Mouse (Mus musculus): ENCODE data around the gene Nxf2. TPM values are rescaled to one million over a fixed set of nuclear protein-coding genes. Genes with fewer than 3 reads are reported as not detected.
"Not testable (repeated sequence)": the region's sequence is repeated elsewhere in the genome, so short reads cannot be mapped to it uniquely, and the experiment has no call there.

Nxf2 gene
- total RNA-seq (2015) (1.7 and 2.2 TPM in 2 replicates), total RNA-seq (2017) (0.54 and 0.98 TPM in 2 replicates)

DNA sequence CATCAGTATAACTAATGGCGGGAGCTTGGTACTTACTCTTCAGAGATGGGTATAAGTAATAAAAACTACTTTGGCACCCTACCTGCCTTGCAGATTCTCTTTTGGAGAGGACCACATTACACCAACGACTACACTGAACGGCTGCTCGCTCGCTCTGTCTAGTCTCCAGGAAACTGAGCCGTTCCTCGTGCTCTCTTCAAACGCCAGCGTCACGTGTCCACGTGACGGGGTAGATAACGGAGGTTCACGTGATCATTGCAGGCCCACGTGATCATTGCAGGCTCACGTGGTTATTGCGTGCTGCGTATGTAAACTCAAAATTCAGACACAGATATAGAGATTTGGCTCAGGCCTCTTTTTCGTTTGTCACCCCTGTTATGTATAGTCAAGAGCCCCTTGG lies at the start of gene Nxf2:
Nxf2 (minus strand) TSS at position 209 of the 400 bp plus-strand sequence.
- no peak for ATAC-seq (replicated peaks; ENCODE audit: poor library complexity)

DNA sequence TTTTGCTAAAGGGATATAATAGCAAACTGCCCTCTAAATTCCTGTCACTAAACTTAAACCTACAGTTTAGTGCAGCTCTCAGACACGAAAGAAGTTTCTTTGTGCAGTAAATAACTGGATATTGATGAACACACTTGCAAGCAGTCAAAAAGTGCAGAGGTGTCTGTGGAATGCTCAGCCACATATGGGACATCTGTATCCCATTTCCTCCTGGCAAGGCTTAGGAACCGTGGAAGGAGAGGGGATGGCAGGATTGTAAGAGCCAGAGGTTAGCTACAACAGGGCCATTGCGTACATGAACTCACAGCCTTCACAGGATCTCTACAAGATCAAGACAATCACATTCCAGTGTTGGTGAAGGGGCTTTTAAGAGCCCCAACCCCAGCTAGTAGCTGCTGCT lies 46.8 kb upstream of the Nxf2 start:
- ATAC-seq (replicated peaks; ENCODE audit: poor library complexity), result no peak

DNA sequence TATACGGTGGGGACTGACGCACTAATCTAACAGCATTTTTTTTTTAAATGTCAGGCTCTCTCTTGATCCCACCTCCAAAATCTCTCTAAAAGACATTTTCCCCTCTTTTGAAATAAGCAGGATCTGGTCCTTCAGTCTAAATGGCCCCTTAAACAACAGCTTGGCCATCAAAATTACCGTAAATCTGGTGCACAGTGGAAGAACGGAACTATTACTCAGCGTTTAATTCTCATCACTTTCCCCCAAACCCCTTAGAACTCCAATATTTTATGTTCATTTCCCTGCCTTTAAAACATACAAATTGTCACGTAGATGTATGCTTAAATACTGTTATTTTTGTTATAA lies 44.9 kb upstream of the Nxf2 start:
- ATAC-seq (replicated peaks; ENCODE audit: poor library complexity), result peak; percentile 18

DNA sequence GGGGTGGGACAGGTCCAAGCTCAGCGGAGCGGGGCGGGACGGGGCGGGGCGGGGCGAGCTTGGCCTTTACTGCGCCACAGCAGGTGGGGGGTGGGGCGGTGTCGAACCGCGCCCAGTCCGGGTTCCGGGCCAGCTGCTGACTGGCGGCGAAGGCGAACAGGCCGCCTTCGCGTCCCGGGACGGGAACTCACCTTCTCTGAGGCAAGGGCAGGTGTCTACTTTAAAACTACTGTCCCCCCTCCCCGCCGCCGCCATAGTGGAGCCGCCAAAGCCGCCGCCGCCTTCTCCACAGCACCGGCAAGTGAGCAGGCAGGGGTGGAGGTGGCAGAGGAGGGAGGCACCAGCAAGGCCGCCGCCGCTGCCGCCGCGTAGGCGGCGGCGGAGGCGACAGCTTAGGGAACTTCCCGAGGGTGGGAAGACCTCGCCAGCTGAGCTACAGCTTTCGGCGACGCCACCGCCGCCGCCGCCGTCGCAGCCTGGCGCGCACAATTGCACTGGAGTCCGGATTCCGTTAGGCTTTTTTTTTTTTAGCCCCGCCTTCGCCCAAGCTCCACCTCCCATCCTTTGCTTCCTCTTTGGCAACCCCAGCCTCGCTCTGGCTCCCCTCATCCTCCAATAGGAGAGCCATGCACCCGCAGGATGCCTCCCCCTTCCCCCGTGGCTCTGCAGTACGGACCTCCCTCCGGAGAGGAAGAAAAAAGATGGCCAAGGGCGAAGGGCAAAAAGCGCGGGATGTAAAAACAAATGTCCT lies 44.3 kb upstream of the Nxf2 start, which contains the start of gene Zmat1:
Zmat1 (minus strand) TSS at position 490 of the 751 bp plus-strand sequence.
- peak; percentile 100 for ATAC-seq (replicated peaks; ENCODE audit: poor library complexity)

DNA sequence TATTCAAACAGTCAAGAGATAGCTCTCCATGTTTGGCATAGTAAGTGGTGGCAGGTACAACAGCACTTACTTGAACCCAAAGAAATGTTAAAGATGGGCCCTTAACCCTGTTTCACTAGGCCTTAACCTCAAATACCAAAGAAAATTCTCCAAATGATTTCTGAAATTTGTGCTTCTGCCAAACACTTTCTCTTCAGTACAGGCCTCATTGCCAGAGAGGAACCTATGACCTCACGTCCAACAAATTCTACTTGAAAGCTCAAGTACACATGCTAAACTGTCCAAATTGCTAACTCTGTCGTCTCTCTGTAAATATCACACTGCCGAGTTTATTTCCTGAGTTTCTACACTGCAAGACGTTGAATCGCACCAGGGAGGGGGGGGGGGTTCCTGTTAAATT lies 43.5 kb upstream of the Nxf2 start:
- no peak for ATAC-seq (replicated peaks; ENCODE audit: poor library complexity)

DNA sequence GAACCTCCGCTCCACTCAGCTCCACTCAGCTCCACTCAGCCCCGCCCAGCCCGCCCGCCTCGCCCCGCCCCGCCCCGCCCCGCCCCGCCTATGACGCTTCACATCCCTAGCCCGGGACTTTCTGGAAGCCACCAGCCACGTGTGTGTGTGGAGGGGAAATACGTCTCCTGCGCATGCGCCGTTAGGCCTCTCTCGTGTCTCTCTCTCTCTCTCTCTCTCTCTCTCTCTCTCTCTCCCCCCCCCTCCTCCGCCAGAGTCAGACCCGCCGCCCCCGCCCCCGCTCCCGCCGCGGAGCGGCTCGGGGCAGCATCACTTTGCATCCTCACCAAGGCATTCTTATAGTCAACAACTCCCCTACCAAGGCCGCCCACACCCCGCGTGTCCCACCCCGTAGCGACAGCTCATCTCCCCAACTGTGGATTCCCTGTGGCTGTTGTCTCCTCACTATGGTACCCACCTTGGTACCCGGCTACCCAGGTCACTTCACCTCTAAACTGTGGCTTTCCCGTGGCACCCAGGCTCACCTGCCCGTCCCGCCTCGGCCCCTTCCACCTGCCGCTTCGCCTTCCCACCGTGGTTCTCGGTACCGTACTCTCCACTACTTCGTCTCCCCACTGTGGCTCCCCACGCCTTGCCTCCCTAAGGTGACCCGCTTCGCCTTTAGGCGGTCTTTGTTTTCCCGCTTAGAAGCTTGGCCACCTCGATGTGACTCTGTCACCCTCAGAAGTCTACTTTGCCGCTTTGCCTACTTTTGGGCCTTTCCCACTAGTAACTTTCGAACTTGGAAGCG lies 1.1 kb downstream of the Nxf2 start:
- peak; percentile 98 for ATAC-seq (replicated peaks; ENCODE audit: poor library complexity)

DNA sequence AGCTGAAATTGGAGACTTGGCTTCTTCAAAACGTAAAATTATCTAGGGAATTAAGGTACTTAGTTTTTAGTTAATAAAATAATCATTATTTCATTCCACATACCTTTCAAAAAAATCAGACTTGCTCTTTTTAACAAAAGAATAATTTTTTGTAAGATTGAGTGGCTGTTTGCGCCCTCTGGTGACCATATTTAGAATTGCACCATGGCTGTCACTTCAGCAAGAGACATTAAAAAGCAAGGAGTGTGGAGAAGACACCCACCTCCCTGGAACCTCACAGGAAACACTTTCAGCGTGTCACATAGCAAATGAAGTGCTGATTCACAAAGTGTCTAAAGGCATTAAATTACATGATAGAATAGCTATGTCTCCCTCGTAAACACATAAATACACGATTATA lies 34.2 kb downstream of the Nxf2 start:
- ATAC-seq (replicated peaks; ENCODE audit: poor library complexity), result peak; percentile 74

DNA sequence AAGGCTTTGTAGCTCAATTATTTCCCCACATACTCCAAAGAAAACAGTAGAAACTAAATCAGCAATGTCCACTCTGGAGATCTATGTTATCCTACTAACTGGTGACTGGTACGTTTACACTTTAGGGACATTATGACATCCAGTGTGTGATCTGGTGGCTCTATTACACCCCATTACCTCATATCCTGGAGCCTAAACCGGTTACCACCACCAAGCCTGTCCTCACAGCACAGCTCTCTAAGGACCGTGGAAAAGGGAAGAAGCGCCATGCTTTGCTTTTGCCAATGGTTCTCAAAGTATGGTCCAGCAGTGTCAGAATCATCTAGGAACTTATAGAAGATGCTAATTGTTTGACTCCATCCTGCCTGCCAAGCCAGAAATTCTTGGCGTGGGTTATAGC lies 34.6 kb downstream of the Nxf2 start:
- peak; percentile 69 for ATAC-seq (replicated peaks; ENCODE audit: poor library complexity)

DNA sequence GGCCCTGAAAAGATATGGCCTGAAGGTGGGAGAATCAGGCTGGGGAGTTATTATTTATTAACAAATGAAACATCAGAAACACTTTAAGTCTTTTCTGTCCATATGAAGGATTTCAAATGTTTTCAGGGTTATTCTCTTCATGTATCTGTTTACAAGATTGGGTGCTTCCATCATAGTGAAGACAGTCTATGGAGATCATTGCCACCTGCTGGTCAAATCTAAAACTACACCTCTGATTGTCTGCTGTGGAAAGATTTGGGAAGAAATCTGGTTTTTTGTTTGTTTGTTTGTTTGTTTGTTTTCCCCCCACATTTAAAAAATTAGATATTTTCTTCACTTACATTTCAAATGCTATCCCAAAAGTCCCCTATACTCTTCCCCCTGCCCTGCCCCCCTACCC lies 39.5 kb downstream of the Nxf2 start:
- peak; percentile 58; the same call in 1 of the 2 replicates for ATAC-seq (replicated peaks; ENCODE audit: poor library complexity)

DNA sequence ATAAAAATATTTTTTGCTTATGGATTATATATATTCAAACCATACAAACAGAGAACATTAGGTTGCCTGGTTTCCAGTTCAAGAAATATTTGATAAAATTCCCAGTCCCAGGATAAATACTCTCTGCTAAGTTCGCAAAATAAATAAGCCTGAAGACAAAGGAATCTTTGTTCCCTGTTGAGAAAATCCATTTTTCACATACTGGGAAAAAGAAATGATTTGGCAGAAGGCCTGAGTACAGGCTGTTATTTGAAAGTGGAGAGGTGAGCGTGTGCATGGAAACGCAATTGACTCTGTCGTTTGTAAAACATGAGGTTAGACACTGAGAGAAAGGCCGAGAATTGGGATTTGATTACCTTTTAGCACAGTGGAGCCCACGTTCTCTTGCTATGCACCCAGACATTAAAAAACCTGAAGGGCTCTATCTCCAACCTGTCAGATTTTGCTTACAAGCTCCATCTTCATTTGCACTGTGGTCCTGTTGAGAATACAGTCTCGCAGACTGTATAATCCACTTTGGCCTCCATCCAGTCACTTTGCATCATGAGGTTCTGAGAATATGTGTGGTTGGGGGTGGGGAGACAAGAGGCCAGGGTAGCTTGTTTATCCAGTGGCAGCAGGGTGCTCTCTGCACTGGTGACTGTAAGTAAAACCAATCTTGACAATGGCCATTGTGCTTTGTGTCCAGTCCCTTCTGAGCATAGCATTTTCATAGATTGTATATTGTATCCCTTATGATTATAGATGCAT lies 40.7 kb downstream of the Nxf2 start:
- ATAC-seq (replicated peaks; ENCODE audit: poor library complexity), result no peak

DNA sequence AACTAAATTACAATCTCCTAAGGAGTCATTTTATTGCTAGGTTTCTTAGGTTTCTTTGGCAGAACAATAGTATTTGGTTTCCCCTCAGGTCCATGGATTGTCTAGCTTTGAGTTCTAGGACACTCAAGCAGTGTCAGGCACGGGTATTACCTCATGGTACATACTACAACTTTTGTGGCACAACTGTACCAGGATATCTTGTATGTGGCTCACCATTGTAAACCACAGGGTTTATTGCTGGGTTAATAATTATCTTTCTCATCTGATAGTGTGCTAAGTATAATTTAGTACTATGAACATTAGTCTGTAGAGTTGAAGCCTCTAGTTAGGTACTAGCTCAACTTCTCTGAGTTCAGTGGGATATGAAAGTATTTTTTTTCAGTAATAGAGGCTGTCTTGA lies 45.3 kb downstream of the Nxf2 start:
- ATAC-seq (replicated peaks; ENCODE audit: poor library complexity), result no peak

DNA sequence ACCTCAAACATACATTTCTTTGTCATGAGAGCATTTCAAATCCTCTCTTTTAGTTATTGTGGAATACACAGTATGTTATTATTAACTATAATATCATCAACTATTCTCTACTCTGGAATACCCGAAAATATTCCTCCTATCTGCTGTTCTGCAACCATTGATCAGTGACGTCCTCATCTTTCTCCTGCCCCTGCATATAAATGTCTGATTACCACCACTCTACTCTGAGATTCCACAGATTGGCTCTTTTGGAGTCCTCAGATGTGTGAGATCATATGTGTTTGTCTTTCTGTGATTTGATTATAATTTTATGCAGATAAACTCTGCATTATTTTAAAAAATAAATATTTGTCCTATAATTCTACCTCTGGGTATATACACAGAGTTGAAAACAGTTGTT lies 48.8 kb downstream of the Nxf2 start:
- no peak for ATAC-seq (replicated peaks; ENCODE audit: poor library complexity)

DNA sequence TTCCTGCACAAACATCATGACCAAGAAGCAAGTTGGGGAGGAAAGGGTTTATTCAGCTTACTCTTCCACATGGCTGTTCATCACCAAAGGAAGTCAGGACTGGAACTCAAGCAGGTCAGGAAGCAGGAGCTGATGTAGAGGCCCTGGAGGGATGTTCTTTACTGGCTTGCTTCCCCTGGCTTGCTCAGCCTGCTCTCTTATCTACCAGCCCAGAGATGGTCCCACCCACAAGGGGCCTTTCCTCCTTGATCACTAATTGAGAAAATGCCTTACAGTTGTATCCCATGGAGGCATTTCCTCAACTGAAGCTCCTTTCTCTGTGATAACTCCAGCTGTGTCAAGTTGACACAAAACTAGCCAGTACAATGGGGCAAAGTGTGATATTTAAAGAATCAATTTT lies 49.2 kb downstream of the Nxf2 start:
- not testable (repeated sequence) for ATAC-seq (replicated peaks; ENCODE audit: poor library complexity)

DNA sequence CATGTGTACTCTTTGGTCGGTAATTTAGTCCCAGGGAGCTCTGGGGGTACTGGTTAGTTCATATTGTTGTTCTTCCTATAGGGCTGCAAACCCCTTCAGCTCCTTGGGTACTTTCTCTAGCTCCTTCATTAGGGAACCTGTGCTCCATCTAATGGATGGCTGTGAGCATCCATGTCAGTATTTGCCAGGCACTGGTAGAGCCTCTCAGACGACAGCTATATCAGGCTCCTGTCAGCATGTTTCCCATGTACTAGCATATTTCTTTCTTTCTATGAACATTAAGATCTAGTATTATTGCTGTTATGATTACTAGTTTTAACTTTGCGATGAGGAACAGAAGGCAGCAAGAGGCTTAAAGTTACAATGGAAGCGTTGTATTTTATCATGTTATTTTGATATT lies 49.7 kb downstream of the Nxf2 start:
- no peak for ATAC-seq (replicated peaks; ENCODE audit: poor library complexity)

DNA sequence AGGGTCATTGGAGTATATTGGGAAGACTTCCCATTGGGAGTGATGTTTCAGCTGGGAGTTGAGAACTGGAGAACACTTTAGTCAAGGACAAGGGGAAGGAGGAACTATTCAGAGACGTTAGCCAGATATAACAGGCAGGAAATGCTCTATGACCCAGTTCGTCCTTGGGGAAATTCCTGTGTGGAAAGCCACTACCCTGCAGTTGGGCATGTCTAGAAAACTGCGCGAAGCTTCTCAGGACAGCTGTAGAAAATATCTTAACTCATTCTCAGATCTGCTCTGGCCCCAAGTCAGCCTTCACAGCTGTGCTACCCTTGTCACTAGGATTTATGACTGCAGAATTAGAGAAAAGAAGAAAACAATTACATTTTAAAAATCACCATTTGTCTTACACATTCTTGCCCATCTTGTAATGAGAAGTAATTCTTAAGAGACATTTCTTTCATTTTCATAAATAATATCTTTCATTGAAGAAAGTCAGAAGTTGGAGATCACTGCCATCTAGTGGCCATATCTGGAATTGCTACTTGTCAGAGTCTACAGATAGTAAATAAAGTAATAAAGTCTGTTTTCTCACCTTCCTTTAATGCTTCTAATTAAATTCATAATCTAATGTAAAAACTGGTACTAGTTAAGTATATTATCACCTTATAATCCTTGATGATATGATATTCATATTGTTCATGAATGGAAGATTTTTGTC lies 51.2 kb downstream of the Nxf2 start:
- ATAC-seq (replicated peaks; ENCODE audit: poor library complexity), result peak; percentile 65

DNA sequence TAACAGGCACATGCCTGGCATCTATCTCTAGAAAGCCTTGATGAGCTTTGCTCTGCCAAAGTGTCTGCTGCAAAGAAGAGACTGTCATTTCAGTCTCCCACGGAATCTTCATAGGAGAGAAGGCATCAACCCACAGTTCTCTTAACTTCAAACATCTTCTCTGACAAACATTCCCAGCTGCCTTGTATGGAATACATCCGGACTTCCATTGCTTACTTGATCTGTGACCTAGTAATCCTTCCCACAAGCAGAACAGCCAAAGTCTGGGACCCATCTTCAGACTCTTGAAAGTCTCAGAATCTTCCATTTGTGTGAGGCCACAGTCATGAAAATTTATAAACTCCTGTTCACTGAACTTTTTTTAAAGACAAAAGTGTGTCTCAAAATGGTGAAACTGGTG lies 51.7 kb downstream of the Nxf2 start:
- no peak for ATAC-seq (replicated peaks; ENCODE audit: poor library complexity)

DNA sequence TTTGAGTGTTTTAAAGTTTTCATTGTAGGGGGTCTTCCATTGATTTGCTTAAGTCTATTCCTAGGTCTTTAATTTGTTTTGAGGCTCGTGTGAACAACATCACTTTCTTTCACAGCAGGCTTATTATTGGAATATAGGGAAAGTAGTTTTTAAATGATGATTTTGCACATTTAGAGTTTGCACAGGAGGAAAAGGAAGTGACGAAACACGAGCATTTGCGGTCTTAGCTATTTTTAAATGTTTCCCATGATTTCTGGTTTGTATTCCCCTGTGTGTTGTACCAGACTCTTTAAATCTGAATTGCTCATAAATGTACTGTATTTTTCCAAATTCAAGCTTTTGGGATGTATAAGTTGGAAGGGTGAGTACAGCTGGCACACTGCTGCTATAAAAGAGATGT lies 54.2 kb downstream of the Nxf2 start:
- 0 out of 2 replicates have a peak, but pooled peaks have one; percentile 42 for ATAC-seq (replicated peaks; ENCODE audit: poor library complexity)

All from megakaryocyte progenitor cell, adult 5-6 weeks (primary cell).